Mouse (Mus musculus) ES-CJ7 (cell line): ENCODE measurements around the gene Scml4.

Experiments
- DNase-seq: peaks from one replicate; pipeline ENCODE4 v3.0.0; 2011; ENCODE audit warnings: low read depth, low spot score

Gene Scml4

DNA sequence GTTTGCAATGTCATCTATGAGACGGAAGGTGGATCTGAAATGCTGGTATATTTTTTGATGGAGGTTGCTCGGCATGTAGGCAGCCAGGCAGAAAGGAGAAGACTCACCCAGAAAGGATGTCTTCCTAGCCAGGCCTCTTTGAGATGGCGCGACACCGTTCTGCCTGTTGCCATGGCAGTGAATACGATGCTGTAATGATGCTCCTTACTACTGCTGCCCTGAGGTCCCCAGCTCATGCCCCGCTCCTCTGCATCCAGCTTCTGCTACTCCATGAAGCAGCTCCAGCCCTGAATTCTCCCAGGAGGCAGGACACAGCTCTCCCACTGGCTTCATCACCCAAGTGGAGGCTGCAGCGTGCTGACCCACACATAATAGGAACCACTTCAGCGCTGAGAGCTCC is 130.8 kb downstream of the Scml4 start:
- DNase-seq: no peak

DNA sequence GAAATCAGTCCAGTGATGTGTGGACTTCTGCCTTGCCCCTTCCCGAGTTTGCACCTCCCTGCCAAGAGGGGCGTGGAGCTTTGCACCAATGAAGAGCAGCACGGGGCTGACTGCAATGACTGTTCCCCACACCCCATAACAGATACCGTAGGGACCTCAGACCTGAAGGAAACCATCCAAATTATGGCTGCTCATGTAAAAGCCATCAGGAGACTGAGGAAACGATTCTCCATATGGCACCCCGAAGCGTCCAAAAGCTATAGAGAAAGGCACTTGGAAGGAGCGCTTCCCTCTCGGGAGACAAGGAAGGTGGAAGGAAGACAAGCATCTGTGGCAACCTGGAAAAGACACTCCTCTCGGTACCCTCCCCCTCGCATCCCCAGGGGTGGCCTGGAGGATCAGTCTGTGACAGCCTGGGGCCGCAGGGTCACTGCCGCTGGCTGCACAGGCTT is 134.2 kb downstream of the Scml4 start:
- DNase-seq: no peak

DNA sequence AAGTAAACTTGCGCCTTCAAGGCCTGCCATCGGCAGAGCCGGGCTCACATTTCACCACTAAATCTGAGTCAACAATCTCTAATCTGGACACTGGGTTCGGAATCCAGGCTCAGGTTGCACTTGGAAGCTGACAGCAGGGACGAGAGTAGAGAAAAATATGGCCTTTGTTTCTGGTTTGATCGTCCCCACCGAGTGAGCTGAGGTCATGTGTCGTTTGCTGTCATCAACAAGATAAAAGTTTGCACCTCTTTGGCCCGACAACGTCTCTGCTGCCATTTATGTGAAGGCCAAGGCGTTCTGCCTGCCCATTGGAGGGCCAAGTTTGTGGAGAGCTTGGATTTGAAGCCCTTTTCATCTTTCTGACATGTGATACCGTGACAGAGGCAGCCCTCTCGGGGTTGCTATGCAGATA is 135.3 kb downstream of the Scml4 start:
- no peak for DNase-seq

DNA sequence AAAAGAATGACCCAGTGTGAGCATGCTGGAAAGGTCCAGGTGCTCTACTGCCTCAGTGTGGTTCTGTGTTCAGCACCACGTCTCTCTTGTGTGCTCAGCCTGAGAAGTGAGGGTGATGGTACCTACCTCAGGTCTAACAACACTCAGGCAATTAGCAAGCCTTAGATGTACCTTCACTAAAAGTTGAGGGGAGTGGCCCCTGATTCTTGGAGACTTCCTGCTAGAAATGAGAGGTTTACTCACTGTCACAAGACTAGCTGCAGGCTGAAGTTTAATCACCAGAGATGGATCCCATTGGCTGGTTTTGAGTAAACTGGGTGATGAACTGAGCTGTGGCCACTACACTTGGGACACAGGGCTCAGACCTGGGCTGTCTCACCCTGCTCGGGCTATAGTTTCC is 137.1 kb downstream of the Scml4 start:
- no peak for DNase-seq

DNA sequence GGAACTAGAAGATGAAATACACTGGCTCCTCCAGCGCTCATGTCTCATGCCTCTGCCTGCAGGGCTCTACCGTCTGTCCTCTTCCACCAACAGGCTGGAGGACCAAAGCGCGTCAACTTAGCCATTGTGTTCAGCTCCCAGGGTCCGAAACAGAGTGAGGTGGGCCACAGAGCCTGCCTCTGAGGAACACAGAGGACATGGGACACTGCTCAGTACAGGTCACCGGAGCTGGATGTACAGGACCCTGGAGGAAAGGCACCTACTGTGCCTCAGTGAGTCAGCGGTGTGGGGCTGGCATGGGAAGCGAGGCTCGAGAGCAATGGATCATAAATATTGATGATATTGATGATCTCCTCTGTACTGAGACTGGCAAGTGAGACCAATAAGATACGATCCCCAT is 139.2 kb downstream of the Scml4 start:
- DNase-seq: no peak

DNA sequence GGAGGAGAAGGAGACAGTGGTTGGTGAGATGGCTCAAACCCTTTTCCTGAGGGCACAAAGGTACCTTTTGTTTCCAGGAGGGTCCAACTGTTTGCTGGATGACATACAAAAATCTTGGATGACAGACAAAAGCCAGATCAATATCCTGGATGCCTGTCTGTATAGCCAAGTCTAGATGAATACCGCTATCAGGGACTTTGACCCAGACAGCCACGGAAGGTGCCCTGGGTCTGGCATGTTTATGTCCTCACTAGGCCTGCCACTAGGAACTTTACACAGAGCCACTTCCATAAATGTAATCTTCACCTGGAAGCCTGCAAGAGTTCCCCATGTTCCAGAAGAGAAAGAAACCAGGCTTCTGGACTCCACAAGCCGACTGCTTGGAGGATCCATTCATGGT is 141.3 kb downstream of the Scml4 start:
- no peak for DNase-seq

DNA sequence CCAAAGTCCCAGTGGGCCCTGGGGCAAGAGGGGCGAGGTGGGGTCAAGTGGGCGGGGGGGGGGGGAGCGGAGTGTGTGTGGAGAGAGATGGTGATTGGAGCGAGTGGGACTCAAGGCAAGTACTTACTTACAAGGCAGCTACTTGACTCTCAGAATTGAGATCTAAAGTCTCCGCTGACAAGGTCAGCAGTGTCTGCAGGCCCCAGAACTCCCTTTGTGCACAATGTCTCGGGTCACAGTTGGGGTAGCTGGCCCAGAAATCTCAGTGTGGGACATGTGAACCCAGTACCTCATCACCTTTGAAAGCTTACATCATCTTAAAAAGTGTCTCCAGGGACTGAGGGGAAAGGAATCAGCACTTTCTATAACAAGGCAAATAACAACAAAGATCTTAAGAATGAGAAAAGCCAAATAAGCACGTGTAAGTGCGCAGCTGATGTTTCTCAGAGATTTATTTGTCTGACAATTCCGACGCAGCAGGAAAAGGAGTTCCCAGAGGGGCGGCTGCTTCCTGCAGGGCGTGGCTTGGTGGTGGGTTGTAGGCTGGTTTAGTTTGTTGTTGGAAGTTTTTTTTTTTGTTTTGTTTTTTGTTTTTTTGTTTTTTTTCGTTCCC is 142.0 kb downstream of the Scml4 start:
- peak; percentile 44 for DNase-seq

DNA sequence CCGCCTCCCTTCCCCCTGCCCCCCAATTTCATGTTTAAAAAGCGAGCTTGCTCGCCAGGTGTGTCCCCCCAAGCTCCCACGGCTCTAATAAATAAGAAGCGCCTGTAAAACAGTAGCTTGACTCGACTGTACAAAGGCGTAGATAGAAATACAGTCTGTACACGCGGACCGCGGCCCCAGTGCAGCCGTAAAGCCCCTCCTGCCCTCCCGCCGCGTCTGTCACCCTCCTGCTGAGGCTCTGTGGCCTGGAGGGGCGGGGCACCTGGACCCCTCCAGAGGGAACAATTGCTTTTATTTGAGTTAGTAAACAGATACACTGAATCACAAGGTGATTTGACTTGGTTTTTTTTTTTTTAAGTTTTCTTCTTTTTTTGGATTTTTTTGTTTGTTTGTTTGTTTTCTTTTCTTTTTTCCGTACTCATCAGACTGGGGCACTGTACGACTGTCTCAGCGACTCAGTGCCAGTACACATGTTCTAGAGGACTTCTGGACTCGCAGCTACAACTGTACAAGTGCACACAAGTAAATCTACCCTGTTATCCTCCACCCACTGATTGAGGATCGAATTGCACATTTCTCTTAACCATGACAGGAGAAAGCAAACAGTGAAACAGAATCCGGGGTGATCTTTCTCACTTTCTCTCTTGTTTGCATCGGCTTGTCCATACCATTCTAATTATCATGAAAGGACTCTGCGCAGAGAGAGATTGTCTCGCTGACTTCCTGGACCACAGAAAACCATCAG is 142.7 kb downstream of the Scml4 start:
- DNase-seq: peak; percentile 41

DNA sequence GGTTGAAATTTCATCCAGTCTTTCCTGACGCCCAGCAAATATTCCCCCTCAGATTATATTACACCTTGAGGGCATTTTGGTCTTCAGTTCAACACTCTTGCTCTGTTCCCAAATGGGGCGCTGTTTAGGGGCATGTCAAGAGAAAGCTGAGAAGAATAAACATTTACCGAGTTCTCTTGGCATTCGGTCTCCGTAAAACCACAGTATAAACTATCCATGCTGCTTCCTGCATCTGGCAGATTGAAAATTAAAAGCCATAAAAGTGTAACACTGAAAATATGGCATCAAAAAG is 143.2 kb downstream of the Scml4 start:
- DNase-seq: no peak

DNA sequence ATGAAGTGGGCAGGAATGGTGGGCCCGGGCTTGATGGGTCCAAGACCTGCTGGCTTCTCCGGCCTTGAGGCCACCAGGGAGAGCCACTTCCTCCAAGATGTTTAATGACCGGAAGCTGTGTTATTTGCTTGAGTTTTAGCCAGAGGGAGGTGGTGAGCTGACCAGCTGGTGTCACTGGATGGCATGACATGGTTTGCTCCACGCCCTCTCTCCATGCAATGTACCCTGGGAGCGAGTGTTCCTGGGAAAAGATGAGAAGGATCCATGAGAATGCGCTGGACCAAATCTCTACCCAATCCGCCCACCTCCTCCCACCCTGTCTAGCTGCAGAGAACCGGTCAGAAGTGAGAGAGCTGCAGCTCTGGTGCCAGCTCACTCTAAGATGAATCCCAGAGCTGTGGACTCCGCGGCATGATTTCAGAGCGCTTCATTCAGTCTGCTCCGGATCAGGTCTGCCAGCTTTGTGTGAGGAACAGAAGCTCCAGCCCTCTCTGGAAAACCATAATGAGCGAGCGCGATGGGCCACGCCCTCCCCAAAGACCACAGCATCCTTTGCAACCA is 144.1 kb downstream of the Scml4 start:
- DNase-seq: no peak

DNA sequence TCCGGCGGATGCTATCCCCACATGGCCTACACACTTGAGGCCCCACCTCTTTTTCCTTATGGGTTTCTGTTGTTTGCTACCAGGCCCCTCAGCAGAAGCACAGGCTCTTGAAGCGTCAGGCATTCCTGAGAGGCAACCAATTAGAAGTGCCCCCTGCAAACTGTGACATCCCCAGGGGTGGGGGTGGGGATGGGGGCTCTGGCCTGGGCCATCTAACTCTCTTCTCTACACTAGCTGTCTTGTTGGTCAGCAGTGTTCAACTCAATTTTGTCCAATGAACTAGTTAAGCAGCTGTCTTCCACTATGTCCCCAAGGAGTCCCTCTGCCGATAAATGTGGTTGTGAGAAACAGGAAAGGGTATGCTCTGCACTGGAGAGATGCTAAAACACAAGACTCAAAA is 144.9 kb downstream of the Scml4 start:
- no peak for DNase-seq

DNA sequence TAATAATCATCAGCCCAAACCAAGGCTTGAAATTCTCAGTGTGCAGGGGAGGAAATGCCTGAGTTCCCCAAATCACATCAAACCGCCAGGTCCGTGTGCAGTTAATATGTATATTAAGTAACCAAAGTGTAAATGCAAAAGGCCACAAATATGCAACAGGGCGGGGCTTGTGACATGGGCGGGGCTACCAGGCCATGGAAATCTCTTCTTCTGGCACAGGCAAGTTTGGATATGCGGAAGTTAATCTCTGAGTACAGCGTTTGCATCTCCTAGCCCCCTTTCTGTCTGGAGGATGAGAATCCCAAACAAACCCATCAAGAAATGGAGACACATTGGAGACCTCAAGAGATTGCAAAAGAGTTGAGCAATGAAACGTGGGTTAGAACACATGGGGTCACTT is 145.5 kb downstream of the Scml4 start:
- DNase-seq: no peak

DNA sequence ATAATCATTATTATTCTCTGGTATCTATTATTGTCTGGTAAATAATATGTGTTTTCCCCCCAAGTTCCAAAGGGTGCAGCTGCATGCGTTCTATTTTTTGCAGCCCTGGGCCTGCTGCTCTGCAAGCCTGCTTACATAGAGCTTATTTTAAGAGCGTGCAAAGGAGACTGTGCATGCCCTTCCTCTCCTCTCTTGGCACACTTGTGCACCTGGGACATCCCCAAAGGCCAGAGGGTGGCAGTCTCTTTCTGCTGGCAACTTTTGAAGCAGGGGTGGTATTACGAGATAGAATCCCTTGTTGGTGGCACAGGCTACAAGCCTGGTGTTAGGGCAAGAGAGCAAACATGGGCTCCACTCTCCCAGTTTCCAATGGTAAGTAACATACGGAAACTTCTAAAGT is 146.4 kb downstream of the Scml4 start:
- no peak for DNase-seq

DNA sequence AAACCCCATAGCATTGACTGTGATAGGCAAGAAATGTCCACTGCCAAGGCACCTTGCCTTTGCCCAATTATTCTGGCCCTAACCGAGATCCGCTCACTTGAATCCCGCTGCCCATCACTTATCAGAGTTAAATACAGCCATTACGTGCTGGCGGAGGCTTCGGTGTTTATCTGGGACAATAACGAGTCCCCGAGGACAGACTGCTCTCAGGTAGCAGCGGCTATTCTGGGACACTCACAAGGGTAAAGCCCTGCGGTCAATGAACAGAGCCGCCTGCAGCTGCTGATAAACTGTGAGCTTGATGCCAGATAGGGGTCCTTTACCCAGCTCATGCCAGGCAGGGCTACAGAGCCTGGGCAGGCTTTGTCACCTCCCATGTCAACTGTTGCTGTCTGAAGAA is 147.9 kb downstream of the Scml4 start:
- no peak for DNase-seq
